Mouse (Mus musculus): Measurements from ENCODE around the gene Gm21616. TPM values are rescaled to one million over a fixed set of nuclear protein-coding genes. Genes with fewer than 3 reads are reported as not detected.
"Not testable (repeated sequence)": the region's sequence is repeated elsewhere in the genome, so short reads cannot be mapped to it uniquely, and the experiment has no call there.

Gm21616 gene
- polyA plus RNA-seq (2012; rRNA removed) = 0.41 TPM in 1 of 2 replicates, not detected in the other

GRCm38 (mm10) chrX:125435242-125435641 is at the start of gene Gm21616:
TSS of gene Gm21616 (plus strand) at chrX:125435542.
- H3K27me3 ChIP-seq (ENCODE audit: control insufficient read depth, insufficient read depth, low read length); H3K4me1 ChIP-seq (ENCODE audit: control insufficient read depth, insufficient read depth, low read length); H3K4me3 ChIP-seq (ENCODE audit: control insufficient read depth, low read depth, low read length); H3K27ac ChIP-seq (ENCODE audit: control insufficient read depth, insufficient read depth, low read depth, low read length); H3K36me3 ChIP-seq (ENCODE audit: control insufficient read depth, insufficient read depth, low read length): not testable (repeated sequence)
